Mouse (Mus musculus) R1 (cell line): ENCODE data around the gene B3gnt2.

ENCODE experiments used
- DNase-seq: peaks from one replicate; pipeline ENCODE4 v3.0.0-alpha.2; 2018; ENCODE audit warnings: low read depth, low spot score

B3gnt2 gene

GRCm38 (mm10) chr11:22815877-22816276 is 44.9 kb downstream of the B3gnt2 start:
- no peak for DNase-seq

- DNase-seq = no peak
Measured at GRCm38 (mm10) chr11:22815143-22815542, 45.6 kb downstream of the B3gnt2 start.

GRCm38 (mm10) chr11:22813921-22814704 is 46.6 kb downstream of the B3gnt2 start:
- no peak for DNase-seq

GRCm38 (mm10) chr11:22813427-22813826 is 47.3 kb downstream of the B3gnt2 start:
- DNase-seq = no peak

DNA sequence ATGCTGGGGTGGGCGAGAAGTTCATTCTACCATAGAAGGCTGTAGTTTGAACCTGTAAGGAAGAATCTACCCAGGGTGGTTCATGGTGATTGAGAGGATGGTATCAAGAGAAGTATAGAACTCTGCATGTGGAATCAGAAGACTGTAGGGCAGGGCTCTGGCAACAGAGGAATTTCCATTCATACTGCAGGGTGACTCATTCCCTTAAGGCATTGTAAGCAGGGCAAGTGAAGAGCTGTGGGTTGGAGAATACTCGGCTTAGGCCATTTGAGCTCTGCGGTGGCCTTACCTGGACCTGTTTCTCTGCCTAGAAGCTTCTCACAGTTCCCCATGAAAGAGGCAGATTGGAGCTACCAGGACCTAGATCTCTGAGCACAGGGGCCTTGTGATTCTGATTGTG is 49.3 kb downstream of the B3gnt2 start:
- DNase-seq = no peak

- DNase-seq = no peak
Measured at GRCm38 (mm10) chr11:22809465-22810096, 51.2 kb downstream of the B3gnt2 start.

GRCm38 (mm10) chr11:22808040-22808439 is 52.7 kb downstream of the B3gnt2 start:
- no peak for DNase-seq

DNA sequence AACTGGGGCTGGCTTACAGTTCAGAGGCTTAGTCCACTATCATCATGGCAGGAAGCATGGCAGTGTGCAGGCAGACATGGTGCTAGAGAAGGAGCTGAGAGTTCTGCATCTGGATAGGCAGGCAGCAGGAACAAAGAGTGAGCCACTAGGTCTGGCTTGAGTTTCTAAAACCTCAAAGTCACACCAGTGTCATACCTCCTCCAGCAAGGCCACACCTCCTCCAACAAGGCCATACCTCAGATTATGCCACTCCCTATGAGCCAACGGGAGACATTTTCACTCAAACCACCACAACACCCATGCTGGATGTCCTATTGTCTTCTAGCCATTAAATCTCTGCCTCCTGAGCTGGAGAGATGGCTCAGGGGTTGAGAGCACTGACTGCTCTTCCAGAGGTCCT is 55.6 kb downstream of the B3gnt2 start:
- DNase-seq = peak; percentile 60

DNA sequence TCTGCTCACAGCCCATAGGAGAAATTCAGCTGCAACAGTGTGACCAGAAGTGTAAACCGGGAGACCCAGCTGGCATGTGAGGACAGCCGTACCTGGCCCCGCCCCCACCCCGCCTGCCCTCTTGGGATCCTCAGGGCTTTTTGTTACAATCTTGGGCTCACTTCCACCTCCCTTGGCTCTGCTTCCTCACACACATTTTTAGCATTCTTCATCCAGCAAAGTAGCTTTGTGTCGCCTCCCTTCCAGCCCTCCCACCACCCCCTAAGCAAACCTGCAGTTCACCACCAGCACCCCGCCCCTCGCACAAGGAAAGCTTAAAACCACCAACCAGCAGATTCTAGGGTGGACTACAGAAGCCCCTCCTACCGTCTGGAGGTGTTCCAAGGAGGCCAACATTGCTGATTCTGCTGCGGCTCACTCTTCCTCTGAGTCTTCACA is 60.8 kb downstream of the B3gnt2 start:
- DNase-seq = peak; percentile 100

DNA sequence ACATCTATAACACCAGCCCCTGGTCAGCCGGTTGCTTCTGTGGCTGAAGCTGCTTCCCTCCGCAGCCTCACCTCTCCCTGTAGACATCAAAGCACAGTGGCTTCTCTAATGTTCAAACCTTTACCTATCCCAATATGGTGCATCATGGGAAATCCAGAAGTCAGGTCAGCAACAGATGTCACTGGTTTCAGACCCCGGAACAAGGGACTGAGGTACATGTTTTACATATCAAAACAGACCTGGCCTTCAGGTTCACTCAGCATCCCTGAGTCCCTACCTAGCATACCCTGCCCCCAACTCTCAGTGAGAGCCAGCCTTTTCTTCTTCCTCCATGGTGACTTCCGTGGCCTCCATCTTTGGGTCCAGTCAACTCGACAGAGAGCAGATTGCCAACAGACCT is 61.8 kb downstream of the B3gnt2 start:
- DNase-seq = peak; percentile 89

DNA sequence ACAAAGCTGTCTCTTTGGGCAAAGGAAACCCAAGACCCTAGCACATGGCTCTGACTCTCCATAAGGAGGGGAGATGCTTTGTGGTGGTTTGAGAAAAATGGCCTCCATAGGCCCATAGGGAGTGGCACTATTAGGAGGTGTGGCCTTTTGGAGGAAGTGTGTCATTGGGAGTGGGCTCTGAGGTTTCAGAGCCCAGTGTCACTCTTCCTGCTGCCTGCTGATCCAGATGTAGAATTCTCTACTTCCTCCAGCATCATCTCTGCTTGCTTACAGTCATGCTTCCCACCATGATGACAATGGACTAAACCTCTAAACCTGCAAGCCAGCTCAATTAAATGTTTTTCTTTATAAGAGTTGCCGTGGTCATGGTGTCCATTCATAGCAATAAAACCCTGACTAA is 66.0 kb downstream of the B3gnt2 start:
- peak; percentile 25 for DNase-seq

GRCm38 (mm10) chr11:22793881-22794203 is 66.9 kb downstream of the B3gnt2 start:
- DNase-seq = no peak

- no peak for DNase-seq
Measured at GRCm38 (mm10) chr11:22793176-22793880, 67.4 kb downstream of the B3gnt2 start.

DNA sequence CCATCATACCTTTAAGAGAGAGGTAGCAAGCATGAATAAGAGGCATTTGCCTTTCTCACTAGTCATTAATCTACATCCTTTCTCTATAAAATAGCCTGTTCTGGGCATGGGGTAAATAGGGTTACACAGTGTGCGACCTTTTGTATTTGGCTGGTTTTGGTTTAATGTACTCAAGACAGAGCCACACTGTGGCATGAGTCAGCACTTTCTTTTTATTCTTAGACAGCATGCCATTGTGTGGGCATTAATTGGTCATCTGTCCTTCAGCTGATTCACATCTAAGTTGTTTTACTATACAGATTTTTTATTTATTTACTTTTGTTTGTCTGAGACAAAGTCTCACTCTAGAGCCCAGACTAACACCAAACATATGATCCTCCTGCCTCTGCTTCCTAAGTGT is 68.6 kb downstream of the B3gnt2 start:
- DNase-seq = no peak

DNA sequence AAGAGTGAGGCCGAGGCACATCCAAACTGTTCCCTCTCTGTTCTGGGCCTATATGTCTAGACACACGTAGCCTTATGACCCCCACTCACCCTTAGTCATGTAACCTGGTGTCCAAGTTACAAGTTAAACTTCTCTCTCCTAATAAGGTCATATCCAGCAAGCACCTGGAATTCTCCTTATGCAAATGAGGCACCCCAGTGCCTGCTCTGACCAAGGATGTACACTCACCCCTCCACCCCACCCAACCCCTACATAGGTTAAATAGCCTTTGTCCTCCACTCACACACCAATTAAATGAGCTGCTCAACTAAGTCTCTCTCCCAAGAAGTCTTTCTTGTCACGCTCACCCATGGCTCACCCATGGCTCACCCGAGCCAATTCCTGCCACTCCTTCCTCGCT is 69.0 kb downstream of the B3gnt2 start:
- DNase-seq = peak; percentile 92

DNA sequence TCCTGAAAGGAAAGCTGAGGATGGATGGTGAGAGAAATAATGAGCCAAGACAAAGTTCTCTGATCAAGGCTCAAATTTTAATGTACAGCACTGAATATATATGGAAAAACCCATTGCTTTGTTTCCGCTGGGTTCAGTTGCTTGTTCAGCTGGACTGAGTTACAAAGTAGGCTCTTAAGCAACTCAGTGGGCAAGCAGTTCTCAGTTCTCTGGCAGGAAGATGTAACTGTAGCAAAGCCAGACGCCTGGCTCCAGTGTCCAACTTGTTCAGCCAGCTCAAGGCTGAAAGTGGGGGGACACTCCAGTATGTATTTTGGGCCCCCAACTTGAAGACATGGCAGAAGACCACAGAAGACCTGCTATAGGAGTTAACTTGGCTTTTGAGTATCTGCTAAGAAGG is 72.9 kb downstream of the B3gnt2 start:
- DNase-seq = no peak

GRCm38 (mm10) chr11:22784477-22784876 is 76.3 kb downstream of the B3gnt2 start:
- DNase-seq = no peak

DNA sequence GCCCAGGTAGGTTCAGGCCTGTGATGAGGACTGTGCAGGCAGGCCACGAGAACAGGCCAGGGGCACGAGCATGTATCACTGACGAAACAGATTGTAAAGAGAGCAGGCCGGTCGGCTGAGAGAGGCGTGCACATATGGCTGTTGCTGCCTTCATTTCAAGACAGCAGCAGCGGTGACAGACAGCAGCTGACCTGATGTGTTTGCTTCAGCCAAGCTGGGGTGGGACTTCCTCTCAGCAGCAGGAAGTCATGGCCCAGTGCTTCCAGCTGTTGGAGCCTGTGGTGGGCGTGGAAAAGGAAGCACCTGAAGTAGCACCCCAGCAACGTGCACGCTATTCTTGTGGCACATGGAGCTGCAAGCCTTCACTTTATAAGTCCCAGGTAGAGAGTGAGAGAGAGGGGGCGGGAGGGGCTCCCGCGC is 78.0 kb downstream of the B3gnt2 start:
- DNase-seq = peak; percentile 93

DNA sequence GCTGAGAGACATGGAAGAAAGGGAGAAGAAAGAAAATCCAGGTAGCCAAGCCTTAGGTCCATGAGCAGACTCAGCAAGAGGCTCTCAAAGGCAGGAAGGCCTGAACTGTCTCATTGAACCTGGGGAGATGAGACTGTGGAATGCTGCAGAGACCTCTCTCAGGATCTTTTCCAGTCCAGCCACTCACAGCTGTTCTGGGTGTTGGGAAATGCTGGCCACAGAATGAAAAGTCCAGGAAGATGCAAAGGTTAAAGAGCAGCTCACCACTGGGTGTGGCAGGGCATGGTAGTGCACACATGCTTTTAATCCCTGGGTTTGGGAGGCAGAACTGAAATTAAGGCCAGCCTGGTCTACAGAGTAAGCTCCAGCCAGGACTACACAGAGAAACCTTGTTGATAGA is 79.6 kb downstream of the B3gnt2 start:
- no peak for DNase-seq

- no peak for DNase-seq
Measured at GRCm38 (mm10) chr11:22780761-22781160, 80.0 kb downstream of the B3gnt2 start.

GRCm38 (mm10) chr11:22779821-22780551 is 80.8 kb downstream of the B3gnt2 start:
- no peak for DNase-seq

GRCm38 (mm10) chr11:22778596-22778995 is 82.2 kb downstream of the B3gnt2 start:
- no peak for DNase-seq
